Mouse (Mus musculus) heart, embryonic 10.5 days (tissue): ENCODE results near the gene Siglece. TPM values are rescaled to one million over a fixed set of nuclear protein-coding genes. Genes with fewer than 3 reads are reported as not detected.

Experiments used
- DNase-seq: peaks from one replicate; pipeline ENCODE4 v3.0.0-alpha.2; 2017; ENCODE audit warnings: low spot score
- H3K27ac ChIP-seq: fragments of 300-500 bp; sonication (generic); 2 replicates; pipeline ENCODE4 v1.5.1; 2016; ENCODE audit warnings: mild to moderate bottlenecking
- H3K27me3 ChIP-seq: fragments of 300-500 bp; sonication (generic); 2 replicates; pipeline ENCODE4 v1.6.1; 2016; ENCODE audit warnings: mild to moderate bottlenecking; ENCODE audit not compliant: poor library complexity, insufficient read depth, severe bottlenecking
- H3K36me3 ChIP-seq: fragments of 300-500 bp; sonication (generic); 2 replicates; pipeline ENCODE4 v1.6.1; 2016; ENCODE audit warnings: mild to moderate bottlenecking, moderate library complexity
- H3K4me1 ChIP-seq: fragments of 300-500 bp; sonication (generic); 2 replicates; pipeline ENCODE4 v1.6.1; 2016; ENCODE audit warnings: mild to moderate bottlenecking
- H3K4me3 ChIP-seq: fragments of 300-500 bp; sonication (generic); 2 replicates; pipeline ENCODE4 v1.5.1; 2016; ENCODE audit warnings: mild to moderate bottlenecking, moderate library complexity
- H3K9me3 ChIP-seq: fragments of 300-500 bp; sonication (generic); 2 replicates; pipeline ENCODE4 v1.6.1; 2016; ENCODE audit warnings: mild to moderate bottlenecking, moderate library complexity
- WGBS: fragments of 180-500 bp; shearing (Covaris S2); methylation state at CpG from one replicate; pipeline ENCODE4 v1.1.7; 2016; 5-methylcytosine and 5-hydroxymethylcytosine counted together
- polyA plus RNA-seq: library from polyadenylated mRNA; unstranded; fragments of >200 nt; fragmentation: Nextera tagmentation; extraction: Ambion mirVana; gene quantifications from 2 replicates; pipeline ENCODE4 v1.2.1, GENCODE M21; 2016

The Siglece gene
- polyA plus RNA-seq, 1 experiment from 2014 or later, result 0.70 TPM

DNA sequence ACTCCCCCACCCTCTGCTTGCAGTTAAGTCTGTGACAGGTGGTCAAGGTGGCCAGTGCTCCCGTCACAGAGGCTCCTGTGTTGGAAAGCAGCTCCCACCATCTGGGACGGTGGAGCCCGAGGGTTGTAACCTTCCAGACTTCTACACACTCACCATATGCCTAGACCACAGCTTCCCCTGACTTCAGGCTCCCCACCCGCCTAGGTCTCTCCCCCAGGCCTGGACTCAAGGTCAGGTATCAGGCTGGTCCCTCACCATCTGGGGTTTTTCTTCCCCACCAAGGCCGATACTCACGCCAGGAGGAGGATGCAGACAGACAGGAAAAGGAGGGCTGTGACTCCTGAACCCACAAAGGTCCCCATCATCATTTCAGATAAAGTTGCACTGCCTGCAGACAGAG, 3.7 kb downstream of the Siglece start:
- DNase-seq, result no peak
- H3K27ac ChIP-seq, result no peak overlapping the region
- H3K4me3 ChIP-seq, result no peak overlapping the region
- no peaks in the 10 kb centered on the region for H3K27me3 ChIP-seq
- no peaks in the 10 kb centered on the region for H3K4me1 ChIP-seq
- H3K36me3 ChIP-seq, result no peaks in the 10 kb centered on the region
- H3K9me3 ChIP-seq, result peaks cover 2% of the 10 kb centered on the region; the same call in 1 of the 2 replicates
- WGBS, result 63% methylated on average over 6 of the region's 6 CpGs

GRCm38 (mm10) chr7:43654519-43654918, 5.4 kb downstream of the Siglece start:
- no peaks in the 10 kb centered on the region for H3K36me3 ChIP-seq
- H3K4me3 ChIP-seq, result no peak overlapping the region
- WGBS, result 67% methylated on average over 3 of the region's 3 CpGs
- no peaks in the 10 kb centered on the region for H3K27me3 ChIP-seq
- no peak overlapping the region for H3K27ac ChIP-seq
- no peak for DNase-seq
- peaks cover 4% of the 10 kb centered on the region; the same call in 1 of the 2 replicates for H3K9me3 ChIP-seq
- H3K4me1 ChIP-seq, result no peaks in the 10 kb centered on the region

DNA sequence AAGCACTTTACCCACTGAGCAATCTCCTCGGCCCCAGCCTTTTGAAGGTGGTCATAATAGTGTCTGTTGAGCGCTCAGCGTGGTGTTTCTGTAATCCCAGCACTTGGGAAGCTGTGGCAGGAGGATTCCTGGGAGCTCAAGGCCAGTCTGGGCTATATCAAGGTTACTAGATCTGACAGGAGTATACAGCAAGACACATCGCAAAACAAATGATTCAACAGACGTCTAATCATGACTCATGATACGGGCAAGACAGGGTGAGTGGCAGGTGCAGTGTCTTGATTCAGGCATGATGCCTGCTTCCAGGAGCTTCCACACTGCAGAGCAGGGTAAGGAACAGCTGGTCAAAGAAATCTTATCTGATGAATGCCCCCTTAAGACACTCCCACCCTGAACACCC, 7.3 kb downstream of the Siglece start:
- Histone ChIP-seq H3K4me3 (no peak overlapping the region), H3K27ac (no peak overlapping the region), H3K4me1 (no peaks in the 10 kb centered on the region), H3K27me3 (no peaks in the 10 kb centered on the region), H3K9me3 (peaks cover 4% of the 10 kb centered on the region; the same call in 1 of the 2 replicates), H3K36me3 (no peaks in the 10 kb centered on the region)
- no peak for DNase-seq
- 84% methylated on average over 6 of the region's 6 CpGs for WGBS

DNA sequence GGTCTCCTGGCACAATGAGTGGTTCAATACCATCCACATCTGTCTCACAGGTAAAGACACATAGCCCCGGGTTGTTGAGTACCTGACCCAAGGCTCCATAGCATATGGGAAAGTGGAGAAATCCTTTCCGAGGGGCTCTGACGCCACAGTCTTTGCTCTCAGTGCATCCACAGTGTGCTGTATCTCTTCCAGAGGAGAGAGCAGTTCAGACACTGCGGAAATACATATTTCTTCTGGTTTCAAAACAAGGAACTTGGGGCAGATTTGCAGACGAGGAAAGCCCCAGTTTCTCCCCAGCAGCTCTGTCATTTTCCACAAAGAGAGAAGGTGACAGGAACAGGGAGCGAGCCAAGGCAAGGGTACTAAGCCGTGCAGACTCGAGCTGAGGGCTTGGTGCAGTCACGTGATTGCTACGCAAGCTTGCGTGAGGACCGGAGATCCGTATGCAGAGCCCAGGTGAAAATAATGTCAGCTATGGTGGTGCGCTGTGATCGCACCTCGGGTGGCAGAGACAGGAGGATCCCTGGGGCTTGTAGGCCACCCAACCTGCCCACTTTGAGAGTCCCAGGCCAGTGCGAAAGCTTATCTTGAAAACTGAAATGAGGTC, 16.8 kb downstream of the Siglece start:
- WGBS, result 69% methylated on average over 17 of the region's 17 CpGs
- no peak overlapping the region for H3K4me3 ChIP-seq
- DNase-seq, result no peak
- H3K4me1 ChIP-seq, result no peaks in the 10 kb centered on the region
- no peaks in the 10 kb centered on the region for H3K27me3 ChIP-seq
- H3K27ac ChIP-seq, result no peak overlapping the region
- H3K9me3 ChIP-seq, result no peaks in the 10 kb centered on the region
- H3K36me3 ChIP-seq, result no peaks in the 10 kb centered on the region

DNA sequence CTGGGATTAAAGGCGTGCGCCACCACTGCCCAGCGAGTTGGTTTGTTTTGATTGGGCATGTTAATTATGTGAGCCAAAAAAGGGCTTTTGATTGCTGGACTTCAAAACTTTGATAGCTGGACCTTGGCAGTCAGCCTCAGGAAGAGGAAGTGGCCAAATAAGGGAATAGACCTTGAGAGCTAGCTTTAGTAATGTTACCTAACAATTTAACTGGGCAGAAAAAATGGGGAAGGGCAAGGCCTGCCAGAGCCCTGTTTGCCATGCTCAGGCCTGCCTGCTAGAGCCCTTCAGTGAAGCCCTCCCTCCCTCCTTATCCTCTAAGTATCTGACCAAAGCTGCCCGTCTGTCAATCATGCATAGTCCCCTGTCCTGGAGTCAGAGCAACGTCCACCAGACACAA, 17.4 kb downstream of the Siglece start:
- H3K27ac ChIP-seq, result no peak overlapping the region
- DNase-seq, result no peak
- 76% methylated on average over 5 of the region's 5 CpGs for WGBS
- H3K27me3 ChIP-seq, result no peaks in the 10 kb centered on the region
- H3K4me3 ChIP-seq, result no peak overlapping the region
- no peaks in the 10 kb centered on the region for H3K4me1 ChIP-seq
- no peaks in the 10 kb centered on the region for H3K9me3 ChIP-seq
- no peaks in the 10 kb centered on the region for H3K36me3 ChIP-seq

GRCm38 (mm10) chr7:43637118-43637517, 22.8 kb downstream of the Siglece start:
- Histone ChIP-seq H3K27ac (no peak overlapping the region), H3K27me3 (no peaks in the 10 kb centered on the region), H3K4me1 (no peaks in the 10 kb centered on the region), H3K4me3 (no peak overlapping the region), H3K9me3 (no peaks in the 10 kb centered on the region), H3K36me3 (no peaks in the 10 kb centered on the region)
- DNase-seq, result no peak
- 77% methylated on average over 1 of the region's 1 CpGs for WGBS

DNA sequence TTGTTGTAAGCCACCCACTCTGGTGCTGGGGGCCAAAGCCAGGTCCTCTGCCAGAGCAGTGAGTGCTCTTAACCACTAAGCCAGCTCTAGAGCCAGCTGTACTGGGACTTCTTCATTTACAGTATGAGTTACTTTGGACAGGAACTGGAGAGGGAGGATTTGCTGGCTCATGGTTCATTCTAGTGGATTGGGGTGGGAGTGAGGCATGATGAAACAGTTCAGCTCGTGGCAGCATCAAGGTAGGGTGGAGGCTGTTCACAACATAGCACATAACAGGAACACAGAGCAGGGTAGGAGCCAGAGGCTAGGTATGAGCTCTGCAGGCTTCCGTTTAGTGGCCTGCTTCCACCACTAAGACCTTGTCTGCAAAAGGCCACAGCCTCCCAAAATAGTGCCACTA, 23.8 kb downstream of the Siglece start:
- no peak for DNase-seq
- WGBS, result 58% methylated on average over 2 of the region's 2 CpGs
- no peak overlapping the region for H3K27ac ChIP-seq
- H3K4me1 ChIP-seq, result no peaks in the 10 kb centered on the region
- no peak overlapping the region for H3K4me3 ChIP-seq
- H3K27me3 ChIP-seq, result no peaks in the 10 kb centered on the region
- no peaks in the 10 kb centered on the region for H3K9me3 ChIP-seq
- H3K36me3 ChIP-seq, result no peaks in the 10 kb centered on the region

DNA sequence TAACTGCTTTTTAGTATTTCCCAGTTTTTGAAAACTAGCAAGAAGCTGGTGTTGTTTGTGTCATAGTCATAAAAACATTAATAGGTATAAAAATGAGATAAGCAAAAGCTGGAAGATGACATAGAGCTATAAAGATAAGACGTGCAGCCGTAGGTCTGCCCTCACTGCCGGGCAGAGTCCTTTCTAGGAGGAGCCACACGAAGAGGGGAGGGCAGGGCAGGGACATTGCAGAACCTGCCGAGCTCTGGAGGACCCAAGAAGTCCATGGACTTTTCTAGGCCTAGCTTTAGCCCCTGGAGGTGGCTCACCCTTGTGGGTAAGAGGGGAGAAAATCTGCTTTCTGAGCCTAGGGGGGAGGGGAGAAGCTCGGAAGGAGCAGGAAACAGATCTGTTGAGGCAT, 25.5 kb downstream of the Siglece start, which contains the start of gene Ceacam18:
TSS of gene Ceacam18 (plus strand) at position 208 of the 400 bp plus-strand sequence.
- Histone ChIP-seq H3K4me1 (no peaks in the 10 kb centered on the region), H3K36me3 (no peaks in the 10 kb centered on the region), H3K9me3 (no peaks in the 10 kb centered on the region), H3K27me3 (no peaks in the 10 kb centered on the region), H3K4me3 (no peak within 1 kb of the TSS), H3K27ac (no peak within 1 kb of the TSS)
- DNase-seq, result no peak
- WGBS, result 62% methylated on average over 6 of the region's 6 CpGs

GRCm38 (mm10) chr7:43633940-43634339, 26.0 kb downstream of the Siglece start:
- no peak for DNase-seq
- WGBS, result 83% methylated on average over 4 of the region's 4 CpGs
- Histone ChIP-seq H3K9me3 (no peaks in the 10 kb centered on the region), H3K4me3 (no peak overlapping the region), H3K4me1 (no peaks in the 10 kb centered on the region), H3K36me3 (no peaks in the 10 kb centered on the region), H3K27ac (no peak overlapping the region), H3K27me3 (no peaks in the 10 kb centered on the region)

- no peak overlapping the region for H3K27ac ChIP-seq
- no peaks in the 10 kb centered on the region for H3K36me3 ChIP-seq
- H3K27me3 ChIP-seq, result no peaks in the 10 kb centered on the region
- DNase-seq, result no peak
- H3K4me1 ChIP-seq, result 0 out of 2 replicates have a peak, but pooled peaks cover 4% of the 10 kb centered on the region
- H3K9me3 ChIP-seq, result no peaks in the 10 kb centered on the region
- WGBS, result 80% methylated on average over 8 of the region's 8 CpGs
- no peak overlapping the region for H3K4me3 ChIP-seq
Measured at GRCm38 (mm10) chr7:43625794-43626422, 34.1 kb downstream of the Siglece start.

DNA sequence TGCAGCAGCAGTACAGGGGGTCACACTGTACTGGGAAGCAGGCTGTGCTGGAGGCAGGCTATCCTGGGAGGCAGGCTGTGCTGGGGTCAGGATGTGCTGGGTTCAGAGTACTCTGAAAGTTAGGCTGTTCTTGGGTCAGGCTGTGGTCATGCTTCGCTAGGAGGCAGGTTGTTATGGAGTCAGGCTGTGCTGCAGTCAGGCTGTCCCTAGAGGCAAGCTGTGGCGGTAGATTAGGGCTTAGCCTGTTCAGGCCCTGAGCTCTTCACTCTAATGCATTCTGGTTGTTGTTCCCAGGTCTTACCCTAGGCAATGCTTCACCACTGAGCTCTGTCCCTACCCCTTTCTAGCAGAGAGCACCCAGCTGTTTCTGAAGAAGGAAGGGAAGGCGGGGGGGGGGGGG, 34.9 kb downstream of the Siglece start:
- no peak for DNase-seq

GRCm38 (mm10) chr7:43623819-43624218, 36.1 kb downstream of the Siglece start:
- 0 out of 2 replicates have a peak, but pooled peaks cover 4% of the 10 kb centered on the region for H3K4me1 ChIP-seq
- WGBS, result 15% methylated on average over 10 of the region's 10 CpGs
- no peak overlapping the region for H3K4me3 ChIP-seq
- DNase-seq, result no peak
- no peaks in the 10 kb centered on the region for H3K27me3 ChIP-seq
- no peaks in the 10 kb centered on the region for H3K9me3 ChIP-seq
- H3K27ac ChIP-seq, result no peak overlapping the region
- no peaks in the 10 kb centered on the region for H3K36me3 ChIP-seq

More for the DNA sequence above, 34.9 kb downstream of the Siglece start:
- Histone ChIP-seq H3K27ac (no peak overlapping the region), H3K4me1 (0 out of 2 replicates have a peak, but pooled peaks cover 4% of the 10 kb centered on the region), H3K4me3 (no peak overlapping the region), H3K36me3 (no peaks in the 10 kb centered on the region), H3K9me3 (no peaks in the 10 kb centered on the region), H3K27me3 (no peaks in the 10 kb centered on the region)
- 65% methylated on average over 3 of the region's 3 CpGs for WGBS

- H3K9me3 ChIP-seq, result no peaks in the 10 kb centered on the region
- H3K27ac ChIP-seq, result no peak overlapping the region
- 73% methylated on average over 7 of the region's 7 CpGs for WGBS
- H3K27me3 ChIP-seq, result no peaks in the 10 kb centered on the region
- no peaks in the 10 kb centered on the region for H3K36me3 ChIP-seq
- no peak overlapping the region for H3K4me3 ChIP-seq
- no peak for DNase-seq
- H3K4me1 ChIP-seq, result 0 out of 2 replicates have a peak, but pooled peaks cover 4% of the 10 kb centered on the region
Measured at GRCm38 (mm10) chr7:43622927-43623326, 37.0 kb downstream of the Siglece start.
